Mouse (Mus musculus) limb, embryonic 11.5 days (tissue): ENCODE results near the gene Zfp523. TPM values are rescaled to one million over a fixed set of nuclear protein-coding genes. Genes with fewer than 3 reads are reported as not detected.

Source experiments
- ATAC-seq: fragments of 200-750 bp; cut with Nextera tagmentation; 2 replicates; pipeline ENCODE4 v1.8.0; 2017; ENCODE audit warnings: low read depth; ENCODE audit not compliant: insufficient number of reproducible peaks, low FRiP score, low TSS enrichment
- DNase-seq: peaks from one replicate; pipeline ENCODE4 v3.0.0-alpha.2; 2015; ENCODE audit warnings: low spot score
- H3K27ac ChIP-seq: fragments of 300-500 bp; sonication (generic); replicated peaks from 2 replicates; pipeline ENCODE4 v1.5.1; 2014; ENCODE audit warnings: low read depth, mild to moderate bottlenecking, low read length
- H3K27me3 ChIP-seq: fragments of 300-500 bp; sonication (generic); 2 replicates; pipeline ENCODE4 v1.6.1; 2014; ENCODE audit warnings: mild to moderate bottlenecking, low read length, mixed read lengths; ENCODE audit not compliant: control insufficient read depth, insufficient read depth
- H3K36me3 ChIP-seq: fragments of 300-500 bp; sonication (generic); 2 replicates; pipeline ENCODE4 v1.6.1; 2014; ENCODE audit warnings: mild to moderate bottlenecking, low read length, moderate library complexity, mixed read lengths; ENCODE audit not compliant: control insufficient read depth, insufficient read depth
- H3K4me1 ChIP-seq: fragments of 300-500 bp; sonication (generic); 2 replicates; pipeline ENCODE4 v1.6.1; 2014; ENCODE audit warnings: low read length, mixed read lengths; ENCODE audit not compliant: control insufficient read depth, insufficient read depth
- H3K4me2 ChIP-seq: fragments of 300-500 bp; sonication (generic); 2 replicates; pipeline ENCODE4 v1.6.1; 2014; ENCODE audit warnings: low read depth, mild to moderate bottlenecking, moderate library complexity; ENCODE audit not compliant: severe bottlenecking
- H3K4me3 ChIP-seq: fragments of 300-500 bp; sonication (generic); 2 replicates; pipeline ENCODE4 v1.5.1; 2014; ENCODE audit warnings: low read depth, low read length
- H3K9ac ChIP-seq: fragments of 300-500 bp; sonication (generic); 2 replicates; pipeline ENCODE4 v1.6.1; 2014; ENCODE audit warnings: mild to moderate bottlenecking, low read length
- H3K9me3 ChIP-seq: fragments of 300-500 bp; sonication (generic); 2 replicates; pipeline ENCODE4 v1.6.1; 2016; ENCODE audit warnings: low read length; ENCODE audit not compliant: control insufficient read depth
- WGBS: fragments of 180-500 bp; shearing (Covaris S2); extraction: QIAGEN DNeasy Blood & Tissue Kit; methylation state at CpG from one replicate; pipeline ENCODE4 v1.1.7; 2014; 5-methylcytosine and 5-hydroxymethylcytosine counted together
- polyA plus RNA-seq: library from polyadenylated mRNA; unstranded; fragments of >200 nt; fragmentation: Nextera tagmentation; extraction: Ambion mirVana; gene quantifications from 2 replicates; pipeline ENCODE4 v1.2.1, GENCODE M21; 2014

Gene Zfp523
- polyA plus RNA-seq, 1 experiment from 2014 or later: 34.0 TPM

GRCm38 (mm10) chr17:28234641-28235040 is 57.7 kb downstream of the Zfp523 start:
- DNase-seq: no peak
- peaks cover 9% of the 10 kb centered on the region for H3K4me1 ChIP-seq
- no peak overlapping the region for H3K9ac ChIP-seq
- no peaks in the 10 kb centered on the region for H3K27me3 ChIP-seq
- no peak overlapping the region for H3K27ac ChIP-seq
- H3K36me3 ChIP-seq: no peaks in the 10 kb centered on the region
- no peak for ATAC-seq
- H3K4me2 ChIP-seq: no peak overlapping the region
- H3K9me3 ChIP-seq: no peaks in the 10 kb centered on the region
- H3K4me3 ChIP-seq: no peak overlapping the region
- 88% methylated on average over 5 of the region's 5 CpGs for WGBS

GRCm38 (mm10) chr17:28235982-28236635 is 59.2 kb downstream of the Zfp523 start:
- no peak overlapping the region for H3K27ac ChIP-seq
- no peak overlapping the region; the same call in 1 of the 2 replicates for H3K4me2 ChIP-seq
- H3K9ac ChIP-seq: no peak overlapping the region
- DNase-seq (no peak), ATAC-seq (no peak)
- no peaks in the 10 kb centered on the region for H3K27me3 ChIP-seq
- peaks cover 9% of the 10 kb centered on the region for H3K4me1 ChIP-seq
- no peaks in the 10 kb centered on the region for H3K36me3 ChIP-seq
- no peak overlapping the region for H3K4me3 ChIP-seq
- no peaks in the 10 kb centered on the region for H3K9me3 ChIP-seq
- WGBS: 89% methylated on average over 7 of the region's 7 CpGs

GRCm38 (mm10) chr17:28236636-28237015 is 59.7 kb downstream of the Zfp523 start:
- no peak overlapping the region for H3K9ac ChIP-seq
- H3K9me3 ChIP-seq: no peaks in the 10 kb centered on the region
- no peak overlapping the region for H3K4me3 ChIP-seq
- H3K4me2 ChIP-seq: no peak overlapping the region; the same call in 1 of the 2 replicates
- 92% methylated on average over 4 of the region's 4 CpGs for whole genome bisulfite sequencing
- H3K27ac ChIP-seq: no peak overlapping the region
- peaks cover 9% of the 10 kb centered on the region for H3K4me1 ChIP-seq
- no peak for DNase-seq
- ATAC-seq: no peak
- no peaks in the 10 kb centered on the region for H3K36me3 ChIP-seq
- no peaks in the 10 kb centered on the region for H3K27me3 ChIP-seq

GRCm38 (mm10) chr17:28237362-28237761 is 60.4 kb downstream of the Zfp523 start:
- H3K27ac ChIP-seq: no peak overlapping the region
- no peak overlapping the region for H3K4me2 ChIP-seq
- no peak overlapping the region for H3K9ac ChIP-seq
- no peaks in the 10 kb centered on the region for H3K36me3 ChIP-seq
- H3K9me3 ChIP-seq: no peaks in the 10 kb centered on the region
- no peak for ATAC-seq
- DNase-seq: no peak
- 85% methylated on average over 5 of the region's 5 CpGs for WGBS
- H3K4me3 ChIP-seq: no peak overlapping the region
- H3K27me3 ChIP-seq: no peaks in the 10 kb centered on the region
- H3K4me1 ChIP-seq: peaks cover 9% of the 10 kb centered on the region

- ATAC-seq (no peak), DNase-seq (no peak)
- Histone ChIP-seq H3K4me2 (no peak overlapping the region), H3K4me3 (no peak overlapping the region), H3K27me3 (no peaks in the 10 kb centered on the region), H3K9ac (no peak overlapping the region), H3K4me1 (peaks cover 9% of the 10 kb centered on the region), H3K27ac (no peak overlapping the region), H3K9me3 (no peaks in the 10 kb centered on the region), H3K36me3 (no peaks in the 10 kb centered on the region)
- 85% methylated on average over 6 of the region's 6 CpGs for WGBS
Measured at GRCm38 (mm10) chr17:28237874-28238273, 60.9 kb downstream of the Zfp523 start.

- WGBS: 94% methylated on average over 5 of the region's 5 CpGs
Measured at GRCm38 (mm10) chr17:28240846-28241245, 63.9 kb downstream of the Zfp523 start.

GRCm38 (mm10) chr17:28242296-28242695 is 65.4 kb downstream of the Zfp523 start:
- Histone ChIP-seq H3K9ac (no peak overlapping the region), H3K27ac (no peak overlapping the region)
- 85% methylated on average over 6 of the region's 6 CpGs for WGBS

More at GRCm38 (mm10) chr17:28240846-28241245, 63.9 kb downstream of the Zfp523 start:
- H3K4me2 ChIP-seq: no peak overlapping the region
- ATAC-seq (no peak), DNase-seq (no peak)
- no peak overlapping the region for H3K4me3 ChIP-seq
- H3K9ac ChIP-seq: no peak overlapping the region
- no peaks in the 10 kb centered on the region for H3K36me3 ChIP-seq
- H3K27ac ChIP-seq: no peak overlapping the region
- H3K27me3 ChIP-seq: no peaks in the 10 kb centered on the region
- peaks cover 16% of the 10 kb centered on the region for H3K4me1 ChIP-seq
- no peaks in the 10 kb centered on the region for H3K9me3 ChIP-seq

GRCm38 (mm10) chr17:28244214-28244613 is 67.3 kb downstream of the Zfp523 start:
- DNase-seq (no peak), ATAC-seq (no peak)
- Histone ChIP-seq H3K4me1 (peaks cover 33% of the 10 kb centered on the region), H3K4me2 (no peak overlapping the region), H3K9ac (peak overlapping the region; percentile 37; the same call in 1 of the 2 replicates), H3K27me3 (no peaks in the 10 kb centered on the region), H3K9me3 (no peaks in the 10 kb centered on the region), H3K27ac (peak overlapping the region; percentile 76), H3K4me3 (no peak overlapping the region), H3K36me3 (no peaks in the 10 kb centered on the region)
- WGBS: 80% methylated on average over 6 of the region's 6 CpGs

More at GRCm38 (mm10) chr17:28242296-28242695, 65.4 kb downstream of the Zfp523 start:
- DNase-seq (no peak), ATAC-seq (no peak)
- Histone ChIP-seq H3K4me3 (no peak overlapping the region), H3K4me2 (no peak overlapping the region), H3K4me1 (peaks cover 25% of the 10 kb centered on the region), H3K9me3 (no peaks in the 10 kb centered on the region), H3K36me3 (no peaks in the 10 kb centered on the region), H3K27me3 (no peaks in the 10 kb centered on the region)
